Mouse (Mus musculus) megakaryocyte progenitor cell, adult 5-6 weeks (primary cell): ENCODE measurements at regions not wholly inside any gene's neighbourhood (a gene's known extent, or its start where the extent isn't known, plus 50 kb on each side); places are given as distances from the start of the nearest gene placed in this dataset.
A peak's percentile ranks its signal among the peaks of the same experiment; 100 is the strongest.

ENCODE experiments used
- ATAC-seq: replicated peaks from 2 replicates; pipeline ENCODE4 v1.8.0; 2016; ENCODE audit warnings: mild to moderate bottlenecking, moderate TSS enrichment, inconsistent platforms; ENCODE audit not compliant: poor library complexity

DNA sequence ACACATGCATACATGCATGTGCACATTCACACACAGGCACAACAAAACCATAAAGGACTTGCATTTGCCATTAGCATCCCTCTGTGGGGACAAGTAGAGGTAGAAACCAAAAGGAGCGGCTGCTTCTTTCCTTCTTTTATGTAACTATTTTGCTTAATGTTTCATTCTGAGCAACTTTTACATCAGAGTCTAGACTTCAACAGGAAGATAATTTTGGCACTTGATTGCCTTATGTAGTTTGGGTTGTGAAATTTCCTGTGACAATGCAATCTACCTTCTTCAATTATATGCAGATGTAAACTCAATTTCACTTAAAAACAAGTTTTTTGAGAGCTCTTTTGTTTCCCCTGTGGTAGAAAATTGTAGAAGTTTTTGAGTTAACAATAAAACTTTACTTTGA lies 56.1 kb upstream of the Adgrf1 start:
- peak; percentile 75 for ATAC-seq

- no peak for ATAC-seq
These were observed 50.5 kb upstream of the Adgrf1 start for GRCm38 (mm10) chr17:43219636-43220035.
